Mouse (Mus musculus) MEL (cell line): ENCODE measurements around the gene Ccl6.

Experiments used
- CTCF ChIP-seq, 3 experiments: IDR thresholded peaks in 2 of 3; conservative IDR thresholded peaks in 1 of 3; 2 replicates each; pipeline ENCODE4 v1.5.1; 2011 to 2012; ENCODE audit warnings: low read length in 3 of 3, low read depth in 2 of 3, mild to moderate bottlenecking in 2 of 3, improper control_type of control experiment in 1 of 3, inconsistent platforms in 1 of 3, mixed read lengths in 1 of 3, moderate library complexity in 1 of 3; ENCODE audit not compliant: control insufficient read depth in 1 of 3, insufficient read depth in 1 of 3, poor library complexity in 1 of 3, severe bottlenecking in 1 of 3
- EP300 ChIP-seq, 2 experiments: IDR thresholded peaks; 2 replicates each; pipeline ENCODE4 v1.6.1; 2011; ENCODE audit warnings: improper control_type of control experiment in 2 of 2, low read length in 2 of 2, low read depth in 1 of 2, mild to moderate bottlenecking in 1 of 2
- POLR2AphosphoS5 ChIP-seq: IDR thresholded peaks from 2 replicates; pipeline ENCODE4 v1.6.1; 2012; ENCODE audit warnings: low read depth, borderline replicate concordance, mild to moderate bottlenecking, inconsistent platforms, low read length, moderate library complexity, mixed read lengths

DNA sequence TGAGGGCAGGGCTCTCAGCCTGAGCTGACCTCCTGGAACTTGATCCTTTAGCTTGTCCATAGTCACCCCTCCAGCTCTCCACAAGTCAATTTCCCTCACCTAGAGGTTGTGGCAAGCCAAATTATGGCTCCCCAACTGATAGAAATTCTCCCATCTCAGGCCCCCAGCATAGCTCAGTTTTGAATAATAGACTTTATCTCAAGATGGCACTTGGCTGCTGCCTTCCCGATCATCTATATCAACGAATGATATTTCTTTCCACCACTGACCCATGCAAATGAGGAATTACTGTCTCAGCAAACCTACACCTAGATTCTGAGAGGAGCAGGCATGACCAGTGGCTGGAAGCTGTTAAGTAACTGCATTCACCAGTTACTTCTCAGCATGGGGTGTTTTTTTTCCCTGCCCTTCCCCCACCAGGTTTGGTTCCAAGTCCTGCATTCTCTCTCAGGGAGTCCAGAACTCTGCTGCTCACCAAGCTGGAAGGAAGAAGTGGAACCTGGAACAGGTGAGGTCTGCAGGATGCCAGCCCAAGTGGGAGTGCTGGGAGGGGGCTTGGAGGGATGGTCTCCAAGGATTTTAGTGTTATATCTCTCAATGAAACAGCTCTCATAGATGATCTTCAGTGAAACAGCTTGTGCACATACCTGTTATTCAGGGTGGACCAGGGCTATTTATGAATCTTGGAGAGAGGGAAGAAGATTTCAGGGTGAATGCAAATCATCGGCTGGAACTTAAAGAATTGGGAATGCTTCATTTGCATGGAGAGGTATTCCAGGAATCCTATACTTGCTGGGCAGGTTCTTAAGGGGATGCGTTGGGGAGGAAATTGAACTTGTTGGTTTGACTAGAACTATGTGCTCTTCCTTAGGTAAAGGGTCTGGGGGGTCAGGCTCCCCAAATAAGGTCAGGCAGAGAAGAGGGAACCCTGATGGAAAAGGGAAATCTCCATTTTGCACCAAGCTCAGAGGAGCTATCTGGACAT is 11.0 kb downstream of the Ccl6 start:
- TF ChIP-seq POLR2AphosphoS5 = no peak
- no peak for TF ChIP-seq CTCF (IDR thresholded peaks at IDR 0.05 in 2 of 3, conservative IDR thresholded peaks at IDR 0.05 in 1 of 3; ENCODE audit: control insufficient read depth in 1 of 3, insufficient read depth in 1 of 3, low read depth in 2 of 3, low read length in 3 of 3, poor library complexity in 1 of 3, severe bottlenecking in 1 of 3)
- TF ChIP-seq EP300 (IDR thresholded peaks at IDR 0.05; ENCODE audit: low read depth in 1 of 2, low read length in 2 of 2) = peak; percentile 56 to 70
